Mouse (Mus musculus) kidney, embryonic 14.5 days (tissue): ENCODE results near the gene 4933430I17Rik. TPM values are rescaled to one million over a fixed set of nuclear protein-coding genes. Genes with fewer than 3 reads are reported as not detected.
A peak's percentile ranks its signal among the peaks of the same experiment; 100 is the strongest.

Experiments
- ATAC-seq: fragments of 200-750 bp; cut with Nextera tagmentation; 2 replicates; pipeline ENCODE4 v1.8.0; 2017; ENCODE audit warnings: moderate number of reproducible peaks, mild to moderate bottlenecking, moderate TSS enrichment, moderate library complexity; ENCODE audit not compliant: low FRiP score, low TSS enrichment
- H3K27ac ChIP-seq: fragments of 300-500 bp; sonication (generic); 2 replicates; pipeline ENCODE4 v1.5.1; 2014; ENCODE audit warnings: low read depth, mild to moderate bottlenecking, low read length, moderate library complexity, mixed read lengths
- H3K27me3 ChIP-seq: fragments of 300-500 bp; sonication (generic); 2 replicates; pipeline ENCODE4 v1.6.1; 2014; ENCODE audit warnings: mild to moderate bottlenecking, low read length; ENCODE audit not compliant: control insufficient read depth, insufficient read depth
- H3K36me3 ChIP-seq: fragments of 300-500 bp; sonication (generic); 2 replicates; pipeline ENCODE4 v1.6.1; 2014; ENCODE audit warnings: low read length, mixed read lengths; ENCODE audit not compliant: control insufficient read depth, insufficient read depth
- H3K4me1 ChIP-seq: fragments of 300-500 bp; sonication (generic); 2 replicates; pipeline ENCODE4 v1.6.1; 2014; ENCODE audit warnings: low read length, mixed read lengths; ENCODE audit not compliant: control insufficient read depth, insufficient read depth
- H3K4me2 ChIP-seq: fragments of 300-500 bp; sonication (generic); replicated peaks from 2 replicates; pipeline ENCODE4 v1.6.1; 2014; ENCODE audit warnings: low read depth, mild to moderate bottlenecking, low read length
- H3K4me3 ChIP-seq: fragments of 300-500 bp; sonication (generic); 2 replicates; pipeline ENCODE4 v1.5.1; 2014; ENCODE audit warnings: mild to moderate bottlenecking, low read length
- H3K9ac ChIP-seq: fragments of 300-500 bp; sonication (generic); 2 replicates; pipeline ENCODE4 v1.6.1; 2014; ENCODE audit warnings: low read depth, mild to moderate bottlenecking, low read length, moderate library complexity
- H3K9me3 ChIP-seq: fragments of 300-500 bp; sonication (generic); 2 replicates; pipeline ENCODE4 v1.6.1; 2016; ENCODE audit warnings: low read length; ENCODE audit not compliant: control insufficient read depth
- WGBS: fragments of 180-500 bp; shearing (Covaris S2); extraction: QIAGEN DNeasy Blood & Tissue Kit; methylation state at CpG from one replicate; pipeline ENCODE4 v1.1.7; 2014; 5-methylcytosine and 5-hydroxymethylcytosine counted together
- polyA plus RNA-seq: library from polyadenylated mRNA; unstranded; fragments of >200 nt; fragmentation: Nextera tagmentation; extraction: Ambion mirVana; gene quantifications from 2 replicates; pipeline ENCODE4 v1.2.1, GENCODE M21; 2014

4933430I17Rik gene
- polyA plus RNA-seq, 1 experiment from 2014 or later = 1.0 TPM

DNA sequence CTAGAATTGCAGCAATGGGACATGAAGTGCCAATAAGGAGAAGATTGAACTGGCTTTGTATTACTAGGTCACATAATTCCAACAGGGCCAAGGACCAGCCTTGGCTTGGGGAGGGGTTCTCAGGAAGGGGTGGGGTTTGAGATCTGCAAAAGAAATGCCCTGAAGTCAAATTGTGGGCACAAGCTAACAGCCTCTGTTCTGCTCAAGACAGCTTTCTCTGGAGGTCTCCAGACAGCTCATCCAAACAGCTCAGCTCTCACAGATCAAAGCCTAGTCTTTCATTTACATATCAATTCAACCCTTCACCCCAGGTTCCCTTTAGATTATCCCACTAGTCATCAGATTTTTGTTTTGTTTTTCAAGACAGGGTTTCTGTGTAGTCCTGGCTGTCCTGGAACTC is 19.6 kb downstream of the 4933430I17Rik start:
- no peaks in the 10 kb centered on the region for H3K9me3 ChIP-seq
- no peaks in the 10 kb centered on the region for H3K27me3 ChIP-seq
- ATAC-seq = no peak
- H3K4me1 ChIP-seq = no peaks in the 10 kb centered on the region
- H3K9ac ChIP-seq = no peak overlapping the region
- H3K4me3 ChIP-seq = no peak overlapping the region
- no peaks in the 10 kb centered on the region for H3K36me3 ChIP-seq
- no peak overlapping the region for H3K27ac ChIP-seq
- no peak overlapping the region for H3K4me2 ChIP-seq

DNA sequence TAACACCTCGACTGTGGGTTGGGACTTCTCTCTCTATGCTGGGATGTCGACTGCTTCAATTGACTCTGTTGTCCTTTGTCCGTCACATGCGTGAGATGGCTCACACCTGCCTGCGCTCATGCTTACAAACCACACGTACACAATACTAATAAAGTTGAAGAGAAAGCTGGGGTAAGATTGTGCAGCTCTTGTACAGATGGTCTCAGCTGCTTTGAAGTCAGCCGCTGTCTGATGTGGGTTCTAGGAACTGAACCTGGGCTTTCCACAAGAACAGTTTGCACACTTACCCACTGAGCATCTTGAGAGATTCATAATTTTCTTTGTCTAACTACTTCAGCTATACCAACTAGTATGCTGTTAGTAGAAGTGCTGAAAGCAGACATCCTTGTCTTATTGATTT is 26.8 kb downstream of the 4933430I17Rik start:
- H3K9me3 ChIP-seq = no peaks in the 10 kb centered on the region
- WGBS = 77% methylated on average over 7 of the region's 7 CpGs
- H3K9ac ChIP-seq = no peak overlapping the region
- H3K27ac ChIP-seq = no peak overlapping the region
- H3K4me2 ChIP-seq = no peak overlapping the region
- no peaks in the 10 kb centered on the region for H3K36me3 ChIP-seq
- no peaks in the 10 kb centered on the region for H3K4me1 ChIP-seq
- no peak for ATAC-seq
- no peak overlapping the region for H3K4me3 ChIP-seq
- H3K27me3 ChIP-seq = no peaks in the 10 kb centered on the region

- Histone ChIP-seq H3K9me3 (no peaks in the 10 kb centered on the region), H3K27ac (no peak overlapping the region), H3K27me3 (no peaks in the 10 kb centered on the region), H3K4me2 (no peak overlapping the region), H3K36me3 (no peaks in the 10 kb centered on the region), H3K9ac (no peak overlapping the region), H3K4me3 (no peak overlapping the region), H3K4me1 (no peaks in the 10 kb centered on the region)
- 50% methylated on average over 3 of the region's 3 CpGs for WGBS
- no peak for ATAC-seq
Measured at GRCm38 (mm10) chr4:62557436-62557835, 32.3 kb downstream of the 4933430I17Rik start.

GRCm38 (mm10) chr4:62559797-62560329 is 34.7 kb downstream of the 4933430I17Rik start, which contains the start of gene Rgs3:
Rgs3 (plus strand) TSS chr4:62559847.
- Histone ChIP-seq H3K4me1 (no peaks in the 10 kb centered on the region), H3K9me3 (no peaks in the 10 kb centered on the region), H3K4me2 (no peak within 1 kb of the TSS), H3K36me3 (no peaks in the 10 kb centered on the region), H3K4me3 (no peak within 1 kb of the TSS), H3K27me3 (no peaks in the 10 kb centered on the region), H3K27ac (no peak within 1 kb of the TSS), H3K9ac (no peak within 1 kb of the TSS)
- no peak for ATAC-seq
- WGBS = 51% methylated on average over 6 of the region's 6 CpGs

- Histone ChIP-seq H3K36me3 (no peaks in the 10 kb centered on the region), H3K4me3 (no peak overlapping the region), H3K27ac (no peak overlapping the region), H3K9ac (no peak overlapping the region), H3K4me2 (no peak overlapping the region), H3K9me3 (no peaks in the 10 kb centered on the region), H3K4me1 (no peaks in the 10 kb centered on the region), H3K27me3 (no peaks in the 10 kb centered on the region)
- WGBS = 24% methylated on average over 4 of the region's 4 CpGs
- ATAC-seq = 0 out of 2 replicates have a peak, but pooled peaks have one; percentile 26
Measured at GRCm38 (mm10) chr4:62560963-62561629, 35.9 kb downstream of the 4933430I17Rik start.

GRCm38 (mm10) chr4:62561630-62562001 is 36.4 kb downstream of the 4933430I17Rik start:
- H3K9me3 ChIP-seq = no peaks in the 10 kb centered on the region
- 66% methylated on average over 3 of the region's 3 CpGs for WGBS
- H3K27ac ChIP-seq = no peak overlapping the region
- no peak overlapping the region for H3K9ac ChIP-seq
- H3K4me2 ChIP-seq = no peak overlapping the region
- H3K4me3 ChIP-seq = no peak overlapping the region
- H3K36me3 ChIP-seq = no peaks in the 10 kb centered on the region
- ATAC-seq = no peak
- H3K27me3 ChIP-seq = no peaks in the 10 kb centered on the region
- 0 out of 2 replicates have a peak, but pooled peaks cover 3% of the 10 kb centered on the region for H3K4me1 ChIP-seq

- Histone ChIP-seq H3K4me3 (no peak overlapping the region), H3K4me2 (no peak overlapping the region), H3K9me3 (no peaks in the 10 kb centered on the region), H3K4me1 (0 out of 2 replicates have a peak, but pooled peaks cover 3% of the 10 kb centered on the region), H3K36me3 (no peaks in the 10 kb centered on the region), H3K9ac (no peak overlapping the region), H3K27ac (no peak overlapping the region), H3K27me3 (no peaks in the 10 kb centered on the region)
- ATAC-seq = no peak
- 62% methylated on average over 4 of the region's 4 CpGs for WGBS
Measured at GRCm38 (mm10) chr4:62562006-62562405, 36.8 kb downstream of the 4933430I17Rik start.

DNA sequence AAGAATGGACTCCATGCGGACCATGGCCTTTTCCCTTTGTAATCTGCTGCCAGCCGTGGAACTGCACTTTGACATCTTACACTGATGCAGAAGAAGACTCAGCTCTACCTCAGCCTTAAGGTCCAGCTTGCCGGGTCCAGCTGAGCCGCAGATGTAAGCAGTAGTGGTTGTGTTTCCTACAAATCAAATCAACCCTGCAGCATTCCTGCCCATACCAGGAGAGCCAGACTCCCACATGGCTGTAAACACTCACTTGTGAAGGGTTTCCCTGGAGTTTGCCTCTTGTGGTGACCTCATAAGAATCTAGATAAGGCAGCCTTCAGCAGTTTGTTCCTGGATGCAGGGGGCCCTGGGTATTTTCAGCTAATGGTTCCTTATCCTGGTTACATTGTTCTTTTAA is 41.4 kb downstream of the 4933430I17Rik start:
- H3K4me1 ChIP-seq = 0 out of 2 replicates have a peak, but pooled peaks cover 3% of the 10 kb centered on the region
- H3K4me2 ChIP-seq = no peak overlapping the region
- 0 out of 2 replicates have a peak, but pooled peaks have one; percentile 17 for ATAC-seq
- no peaks in the 10 kb centered on the region for H3K9me3 ChIP-seq
- H3K27me3 ChIP-seq = no peaks in the 10 kb centered on the region
- no peak overlapping the region for H3K27ac ChIP-seq
- H3K9ac ChIP-seq = no peak overlapping the region
- WGBS = 57% methylated on average over 4 of the region's 4 CpGs
- H3K4me3 ChIP-seq = no peak overlapping the region
- H3K36me3 ChIP-seq = no peaks in the 10 kb centered on the region

GRCm38 (mm10) chr4:62567696-62568095 is 42.5 kb downstream of the 4933430I17Rik start:
- WGBS = 88% methylated on average over 6 of the region's 6 CpGs

More at GRCm38 (mm10) chr4:62567696-62568095, 42.5 kb downstream of the 4933430I17Rik start:
- no peak overlapping the region for H3K27ac ChIP-seq
- no peak overlapping the region for H3K9ac ChIP-seq
- H3K4me3 ChIP-seq = no peak overlapping the region
- H3K4me1 ChIP-seq = 0 out of 2 replicates have a peak, but pooled peaks cover 3% of the 10 kb centered on the region
- H3K9me3 ChIP-seq = no peaks in the 10 kb centered on the region
- no peaks in the 10 kb centered on the region for H3K27me3 ChIP-seq
- H3K4me2 ChIP-seq = no peak overlapping the region
- H3K36me3 ChIP-seq = no peaks in the 10 kb centered on the region
- no peak for ATAC-seq
